Mouse (Mus musculus) lung, postnatal 14 days (tissue): ENCODE data around the gene Tesc.
A peak's percentile ranks its signal among the peaks of the same experiment; 100 is the strongest.

Experiments
- DNase-seq: peaks from one replicate; pipeline ENCODE4 v3.0.0; 2021

Tesc gene

DNA sequence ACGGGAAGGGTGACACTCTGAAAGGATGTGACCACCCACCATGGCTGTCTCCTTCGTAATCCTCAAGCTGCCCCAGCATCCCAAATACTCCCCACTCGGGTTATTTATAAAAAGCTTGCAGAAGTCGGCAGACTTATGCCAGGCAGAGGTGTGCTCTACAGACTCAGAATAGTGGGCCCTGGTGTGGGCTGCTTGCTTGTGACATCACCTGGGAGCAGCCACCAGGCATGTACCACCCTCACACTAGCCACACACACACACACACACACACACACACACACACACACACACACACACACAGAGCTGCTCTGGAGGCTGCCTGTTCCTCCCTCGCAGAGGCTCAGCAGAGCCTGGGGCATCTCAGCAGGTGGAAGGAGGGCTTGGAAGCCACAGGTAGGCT, 10.0 kb upstream of the Tesc start:
- no peak for DNase-seq

GRCm38 (mm10) chr5:118019905-118020304, 7.6 kb upstream of the Tesc start:
- DNase-seq: no peak

- no peak for DNase-seq
These were observed 4.5 kb upstream of the Tesc start for GRCm38 (mm10) chr5:118023053-118023452.

DNA sequence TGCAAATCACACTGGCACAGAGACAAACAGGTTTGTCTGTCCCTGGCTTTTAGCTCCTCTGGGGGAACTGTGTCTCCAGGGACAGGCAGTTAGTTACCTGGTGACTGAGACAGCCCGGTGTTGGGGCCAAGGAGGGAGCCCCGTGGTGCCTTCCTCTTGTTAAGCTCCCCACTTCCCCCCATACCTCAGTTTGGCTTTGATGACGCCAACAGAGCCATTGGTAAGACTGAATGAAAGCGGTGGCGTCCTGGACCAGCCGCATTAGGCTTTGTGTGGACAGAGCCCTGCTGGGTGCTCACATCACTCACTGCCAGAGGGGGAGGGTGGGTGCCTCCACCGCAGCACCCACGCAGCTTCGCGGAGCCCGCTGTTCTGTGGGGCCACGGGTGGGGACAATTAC, 1.7 kb upstream of the Tesc start:
- no peak for DNase-seq

DNA sequence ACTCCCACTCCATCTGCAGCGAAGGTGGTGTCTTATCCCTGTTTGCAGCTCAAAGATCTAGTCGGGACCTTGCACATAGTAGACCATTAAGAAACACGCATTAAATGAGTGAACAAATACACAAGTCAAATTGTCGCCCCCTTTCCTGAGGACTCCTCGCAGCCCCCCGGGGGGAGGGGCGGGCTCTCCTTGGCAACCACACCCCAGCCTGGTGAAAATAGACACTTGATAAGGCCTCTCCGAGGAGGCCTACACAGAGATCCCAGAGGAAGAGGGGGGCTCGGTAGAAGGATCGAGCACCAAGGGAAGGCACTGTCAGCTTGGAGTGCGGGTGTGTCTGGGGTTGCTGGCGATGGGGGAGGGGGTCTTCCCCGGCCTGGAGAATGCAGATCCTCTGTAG, 1.2 kb upstream of the Tesc start:
- no peak for DNase-seq

GRCm38 (mm10) chr5:118027101-118027697, 344 bp upstream of the Tesc start:
- no peak for DNase-seq

DNA sequence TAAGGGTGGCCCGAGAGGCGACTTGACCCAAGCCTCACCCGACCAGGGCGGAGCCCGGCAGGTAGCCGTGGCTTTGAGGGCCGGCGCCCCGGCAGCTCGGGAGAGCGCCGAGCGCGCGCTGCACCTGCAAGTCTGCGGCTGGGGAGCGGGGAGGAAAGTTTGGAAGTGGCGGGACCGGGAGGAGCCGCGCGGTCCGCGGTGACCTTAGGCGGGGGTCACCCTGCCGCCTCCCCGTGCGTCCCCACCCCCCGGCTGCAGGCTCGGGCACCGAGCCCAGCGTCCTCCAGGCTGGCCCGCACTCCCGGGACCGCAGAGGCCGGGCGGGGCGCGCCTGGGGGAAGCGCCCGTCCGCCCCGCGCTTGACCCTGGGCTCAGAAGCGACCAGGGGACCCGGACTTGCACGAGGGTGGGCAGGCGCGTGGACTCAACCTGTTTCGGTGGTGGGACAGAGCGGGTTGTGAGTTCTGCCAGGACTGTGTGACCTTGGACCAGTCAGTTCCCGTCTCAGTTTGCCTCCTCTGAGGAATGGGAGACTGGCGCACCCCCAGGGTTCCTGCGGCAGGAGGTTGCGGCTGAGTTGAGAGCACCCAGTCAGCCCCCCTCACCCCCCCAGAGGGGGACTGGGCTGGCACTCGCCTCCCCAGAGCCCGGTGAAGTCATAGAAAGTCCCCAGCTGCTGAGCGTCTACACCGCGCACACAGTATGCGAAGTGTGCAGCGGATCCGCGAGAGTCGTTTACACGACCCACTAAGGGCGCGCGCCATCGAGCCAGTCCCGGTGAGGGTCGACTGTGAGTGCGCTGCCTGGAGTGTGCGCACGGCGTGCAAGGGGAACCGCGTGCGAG, 870 bp downstream of the Tesc start:
- no peak for DNase-seq

DNA sequence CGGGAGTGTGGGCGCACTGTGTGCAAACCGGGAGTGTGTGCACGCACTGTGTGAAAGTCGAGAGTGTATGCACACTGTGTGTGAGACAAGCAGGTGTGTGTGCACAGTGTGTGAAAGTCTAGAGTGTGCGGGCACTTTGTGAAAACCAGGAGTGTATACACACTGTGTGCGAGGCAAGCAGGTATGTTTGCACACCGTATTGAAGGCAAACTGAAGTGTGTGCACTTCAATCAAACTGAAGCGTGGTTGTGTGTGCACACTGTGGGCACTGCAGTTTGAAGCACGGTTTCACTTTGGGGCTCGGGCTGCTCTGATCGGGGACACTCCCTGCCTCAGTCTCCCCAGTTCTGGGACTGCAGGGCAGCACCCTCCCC, 1.5 kb downstream of the Tesc start:
- no peak for DNase-seq

GRCm38 (mm10) chr5:118029420-118029819, 1.9 kb downstream of the Tesc start:
- DNase-seq: peak; percentile 12

- DNase-seq: no peak
These were observed 2.6 kb downstream of the Tesc start for GRCm38 (mm10) chr5:118030022-118030675.

DNA sequence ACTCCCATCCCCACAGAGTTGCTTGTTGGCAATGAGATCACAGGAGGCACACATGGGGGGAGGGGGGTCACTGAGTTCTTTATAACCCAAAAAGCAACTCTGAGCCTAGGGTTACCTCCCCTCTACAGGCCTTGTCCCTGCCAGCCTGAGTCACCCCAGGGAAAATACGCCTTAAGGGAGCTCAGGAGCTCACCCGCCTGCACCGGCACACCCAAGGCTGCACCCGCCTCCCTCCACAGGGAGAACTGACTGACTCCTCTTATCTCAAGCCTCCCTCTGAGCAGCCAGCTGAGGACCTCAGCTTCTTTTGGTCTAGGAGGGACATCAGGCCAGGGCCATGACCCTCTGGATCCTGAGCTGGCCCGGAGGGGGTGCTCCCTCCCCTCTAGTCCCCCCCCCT, 3.5 kb downstream of the Tesc start:
- DNase-seq: no peak

- no peak for DNase-seq
These were observed 4.0 kb downstream of the Tesc start for GRCm38 (mm10) chr5:118031508-118031907.

DNA sequence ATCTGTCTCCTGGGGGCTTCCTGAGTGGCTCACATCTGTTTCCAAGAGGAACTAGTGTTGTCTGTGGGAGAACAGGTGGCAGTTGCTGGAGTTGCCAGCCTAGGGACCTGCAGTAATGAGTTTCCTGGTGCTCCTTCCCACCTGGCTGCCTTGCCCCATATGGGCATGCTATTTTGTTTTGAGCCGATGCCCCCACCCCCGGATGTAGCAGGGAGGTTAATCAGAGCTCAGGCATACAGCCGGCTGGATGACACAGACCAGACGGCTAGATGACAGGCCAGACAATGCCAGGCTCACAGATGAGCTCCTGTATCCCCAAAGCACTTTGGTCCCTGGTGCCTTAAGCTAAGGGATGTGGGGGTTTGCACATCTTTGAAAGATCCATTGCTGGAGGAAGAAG, 5.8 kb downstream of the Tesc start:
- no peak for DNase-seq

DNA sequence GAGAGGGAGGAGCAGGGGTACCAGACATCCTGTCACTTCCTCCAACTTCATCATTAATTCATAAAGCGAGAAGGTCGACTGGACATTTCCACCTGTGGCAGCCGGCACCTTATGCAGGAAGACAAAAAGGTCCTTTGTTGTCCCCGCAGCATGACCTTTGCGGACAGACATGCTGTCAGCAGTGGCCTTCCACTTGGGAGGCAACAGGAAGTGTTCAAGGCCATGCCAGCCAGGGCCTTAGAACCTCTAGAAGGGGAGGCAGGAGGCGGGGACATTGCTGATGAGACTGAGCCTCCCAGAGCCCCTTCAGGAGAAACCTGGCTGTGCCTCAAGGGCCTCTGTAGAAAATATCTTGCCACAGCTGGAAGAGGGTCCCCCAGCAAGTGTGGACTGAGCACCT, 6.2 kb downstream of the Tesc start:
- DNase-seq: no peak

GRCm38 (mm10) chr5:118034632-118035031, 7.1 kb downstream of the Tesc start:
- DNase-seq: no peak

GRCm38 (mm10) chr5:118035786-118036185, 8.2 kb downstream of the Tesc start:
- DNase-seq: no peak

DNA sequence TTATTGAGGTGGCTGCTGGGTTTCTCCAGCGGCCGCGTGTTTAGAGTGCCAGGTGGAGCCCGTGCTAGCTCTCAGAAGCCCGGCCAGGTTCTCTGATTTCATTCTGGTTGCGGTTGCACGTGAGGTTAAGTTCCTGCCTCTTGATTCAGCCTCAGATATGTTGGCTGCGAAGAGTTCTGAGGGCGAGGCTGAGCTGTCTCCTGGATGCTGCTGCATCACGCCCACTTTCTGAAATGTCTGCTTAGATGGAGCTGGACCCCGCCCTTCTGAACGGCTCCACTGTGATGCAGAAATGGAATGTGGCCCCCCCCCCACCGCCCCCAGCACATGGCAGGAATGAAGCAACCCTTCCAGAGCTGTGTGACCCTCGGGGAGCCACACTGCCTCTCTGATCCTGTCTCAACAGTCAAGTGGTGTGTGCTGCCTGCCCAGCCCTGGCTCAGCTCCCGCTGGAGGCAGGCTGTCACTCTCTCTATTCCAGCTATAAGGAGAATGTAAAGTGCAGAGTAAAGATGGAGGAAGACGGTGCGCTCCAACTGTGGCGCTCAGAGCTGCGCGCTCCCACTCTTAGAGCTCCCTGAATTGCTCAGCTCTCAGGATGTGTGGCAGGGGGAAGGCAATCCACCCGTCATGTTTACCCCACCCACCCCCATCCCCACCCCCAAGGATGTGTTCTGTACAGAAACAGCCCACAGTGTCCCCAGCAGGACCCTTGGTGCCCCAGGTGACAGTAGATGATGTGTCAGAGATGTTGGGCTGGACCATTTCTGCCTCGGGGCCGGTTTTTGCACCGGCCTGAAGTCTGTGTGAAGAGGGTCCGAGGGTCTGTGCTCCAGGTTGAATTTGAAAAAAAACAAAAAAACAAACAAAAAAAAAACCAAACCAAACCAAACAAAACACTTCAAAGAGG, 9.6 kb downstream of the Tesc start:
- no peak for DNase-seq

DNA sequence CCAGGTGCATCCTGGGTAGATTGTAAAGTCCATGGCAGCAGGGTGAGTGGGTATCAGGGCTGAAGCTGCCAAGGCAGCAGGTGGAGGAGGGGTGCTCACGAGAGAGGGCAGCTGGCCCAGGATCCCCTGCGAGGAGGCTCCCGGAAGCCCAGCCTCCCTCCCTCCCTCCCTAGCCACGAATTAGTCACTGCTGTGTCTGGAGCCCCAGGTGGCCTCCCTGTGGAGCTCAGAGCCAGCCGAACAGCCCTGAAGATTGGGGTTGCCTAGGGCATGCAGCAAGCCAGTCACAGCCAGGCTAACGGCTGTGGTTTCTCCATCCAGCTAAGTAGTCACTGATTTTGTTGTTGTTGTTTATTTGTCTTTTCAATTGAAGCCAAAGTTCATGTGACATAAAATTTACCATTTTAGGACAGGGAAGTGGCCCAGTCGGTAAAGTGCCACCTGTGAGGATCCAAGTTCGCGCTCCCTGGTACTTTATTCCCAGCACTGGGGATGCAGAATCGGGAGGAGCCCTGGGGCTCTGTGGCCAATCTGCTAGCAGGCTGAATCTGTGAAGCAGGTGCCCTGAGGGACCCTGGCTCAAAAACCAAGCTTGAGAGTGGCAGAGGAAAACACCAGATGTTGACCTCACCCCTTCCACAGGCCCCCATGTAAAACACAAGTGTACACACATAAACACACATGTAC, 10.4 kb downstream of the Tesc start:
- no peak for DNase-seq

DNA sequence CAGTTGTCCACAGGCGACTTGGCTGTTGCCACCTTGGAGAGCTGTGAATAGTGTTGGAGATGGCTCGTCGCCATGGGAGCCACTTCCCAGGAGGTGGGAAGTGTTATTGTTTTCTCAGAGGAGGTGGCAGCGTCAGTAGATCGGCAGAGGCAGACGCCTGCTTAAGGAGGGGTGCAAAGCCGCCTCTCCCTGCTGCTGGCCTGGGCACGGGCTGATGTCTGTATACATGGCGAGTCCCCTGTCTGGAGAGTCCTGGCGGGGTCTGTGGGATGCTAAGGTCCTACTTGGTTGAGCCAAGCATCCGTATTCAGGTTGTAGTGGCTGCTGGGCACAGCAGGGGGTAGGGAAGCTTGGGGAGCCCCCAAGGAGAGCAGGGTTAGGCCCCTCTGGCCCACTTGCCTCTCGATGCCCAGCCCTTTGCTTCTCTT, 11.7 kb downstream of the Tesc start:
- no peak for DNase-seq

GRCm38 (mm10) chr5:118042599-118042998, 15.1 kb downstream of the Tesc start:
- no peak for DNase-seq

GRCm38 (mm10) chr5:118043761-118044160, 16.2 kb downstream of the Tesc start:
- no peak for DNase-seq

GRCm38 (mm10) chr5:118044907-118045306, 17.4 kb downstream of the Tesc start:
- no peak for DNase-seq
